Mouse (Mus musculus): ENCODE data around the gene Kcnip1. TPM values are rescaled to one million over a fixed set of nuclear protein-coding genes. Genes with fewer than 3 reads are reported as not detected.

Kcnip1 gene
- polyA plus RNA-seq, 1 experiment, result 0.12 TPM

- Histone ChIP-seq H3K4me3 (ENCODE audit: control insufficient read depth, insufficient read depth, low read length) (no peak overlapping the region), H3K27me3 (ENCODE audit: control insufficient read depth, insufficient read depth, low read length) (no peaks in the 10 kb centered on the region), H3K27ac (ENCODE audit: control insufficient read depth, insufficient read depth, low read length) (no peak overlapping the region), H3K4me1 (replicated peaks; ENCODE audit: control insufficient read depth, insufficient read depth, low read length) (peaks cover 9% of the 10 kb centered on the region), H3K36me3 (ENCODE audit: control insufficient read depth, insufficient read depth, low read length) (no peaks in the 10 kb centered on the region)
- TF ChIP-seq POLR2A (IDR thresholded peaks at IDR 0.05; ENCODE audit: control insufficient read depth, extremely low read depth, insufficient read depth, low read length, poor library complexity) (no peak), CTCF (IDR thresholded peaks at IDR 0.05; ENCODE audit: borderline replicate concordance, control insufficient read depth, extremely low read depth, insufficient read depth, low read length, poor library complexity) (no peak)
- DNase-seq, result no peak
- WGBS, result 41% methylated on average over 4 of the region's 4 CpGs
These were observed 84.4 kb downstream of the Kcnip1 start for GRCm38 (mm10) chr11:33908360-33909175.

- Histone ChIP-seq H3K27me3 (ENCODE audit: control insufficient read depth, insufficient read depth, low read length) (no peaks in the 10 kb centered on the region), H3K4me3 (ENCODE audit: control insufficient read depth, insufficient read depth, low read length) (no peak overlapping the region), H3K4me1 (replicated peaks; ENCODE audit: control insufficient read depth, insufficient read depth, low read length) (peaks cover 2% of the 10 kb centered on the region; the same call in 1 of the 2 replicates), H3K36me3 (ENCODE audit: control insufficient read depth, insufficient read depth, low read length) (no peaks in the 10 kb centered on the region), H3K27ac (ENCODE audit: control insufficient read depth, insufficient read depth, low read length) (no peak overlapping the region)
- TF ChIP-seq POLR2A (IDR thresholded peaks at IDR 0.05; ENCODE audit: control insufficient read depth, extremely low read depth, insufficient read depth, low read length, poor library complexity) (no peak), CTCF (IDR thresholded peaks at IDR 0.05; ENCODE audit: borderline replicate concordance, control insufficient read depth, extremely low read depth, insufficient read depth, low read length, poor library complexity) (no peak)
- 81% methylated on average over 6 of the region's 6 CpGs for WGBS
- no peak for DNase-seq
These were observed 89.5 kb downstream of the Kcnip1 start for GRCm38 (mm10) chr11:33903494-33903893.

- H3K4me3 ChIP-seq (ENCODE audit: control insufficient read depth, insufficient read depth, low read length), result no peak overlapping the region
- no peak for DNase-seq
- no peak for TF ChIP-seq CTCF (IDR thresholded peaks at IDR 0.05; ENCODE audit: borderline replicate concordance, control insufficient read depth, extremely low read depth, insufficient read depth, low read length, poor library complexity)
- TF ChIP-seq POLR2A (IDR thresholded peaks at IDR 0.05; ENCODE audit: control insufficient read depth, extremely low read depth, insufficient read depth, low read length, poor library complexity), result no peak
- no peaks in the 10 kb centered on the region for H3K4me1 ChIP-seq (replicated peaks; ENCODE audit: control insufficient read depth, insufficient read depth, low read length)
- H3K27me3 ChIP-seq (ENCODE audit: control insufficient read depth, insufficient read depth, low read length), result no peaks in the 10 kb centered on the region
- no peaks in the 10 kb centered on the region for H3K36me3 ChIP-seq (ENCODE audit: control insufficient read depth, insufficient read depth, low read length)
- WGBS, result 91% methylated on average over 10 of the region's 10 CpGs
- no peak overlapping the region for H3K27ac ChIP-seq (ENCODE audit: control insufficient read depth, insufficient read depth, low read length)
These were observed 90.6 kb downstream of the Kcnip1 start for GRCm38 (mm10) chr11:33902377-33902776.

GRCm38 (mm10) chr11:33901783-33902182, 91.2 kb downstream of the Kcnip1 start:
- H3K36me3 ChIP-seq (ENCODE audit: control insufficient read depth, insufficient read depth, low read length), result no peaks in the 10 kb centered on the region
- no peak overlapping the region for H3K4me3 ChIP-seq (ENCODE audit: control insufficient read depth, insufficient read depth, low read length)
- H3K27me3 ChIP-seq (ENCODE audit: control insufficient read depth, insufficient read depth, low read length), result no peaks in the 10 kb centered on the region
- H3K4me1 ChIP-seq (replicated peaks; ENCODE audit: control insufficient read depth, insufficient read depth, low read length), result no peaks in the 10 kb centered on the region
- 77% methylated on average over 2 of the region's 2 CpGs for WGBS
- no peak overlapping the region for H3K27ac ChIP-seq (ENCODE audit: control insufficient read depth, insufficient read depth, low read length)
- no peak for DNase-seq
- TF ChIP-seq CTCF (IDR thresholded peaks at IDR 0.05; ENCODE audit: borderline replicate concordance, control insufficient read depth, extremely low read depth, insufficient read depth, low read length, poor library complexity) (no peak), POLR2A (IDR thresholded peaks at IDR 0.05; ENCODE audit: control insufficient read depth, extremely low read depth, insufficient read depth, low read length, poor library complexity) (no peak)

- TF ChIP-seq CTCF (IDR thresholded peaks at IDR 0.05; ENCODE audit: borderline replicate concordance, control insufficient read depth, extremely low read depth, insufficient read depth, low read length, poor library complexity) (no peak), POLR2A (IDR thresholded peaks at IDR 0.05; ENCODE audit: control insufficient read depth, extremely low read depth, insufficient read depth, low read length, poor library complexity) (no peak)
- no peak overlapping the region for H3K4me3 ChIP-seq (ENCODE audit: control insufficient read depth, insufficient read depth, low read length)
- no peaks in the 10 kb centered on the region for H3K4me1 ChIP-seq (replicated peaks; ENCODE audit: control insufficient read depth, insufficient read depth, low read length)
- no peaks in the 10 kb centered on the region for H3K27me3 ChIP-seq (ENCODE audit: control insufficient read depth, insufficient read depth, low read length)
- DNase-seq, result no peak
- WGBS, result 74% methylated on average over 4 of the region's 4 CpGs
- H3K36me3 ChIP-seq (ENCODE audit: control insufficient read depth, insufficient read depth, low read length), result no peaks in the 10 kb centered on the region
- H3K27ac ChIP-seq (ENCODE audit: control insufficient read depth, insufficient read depth, low read length), result no peak overlapping the region
These were observed 101.9 kb downstream of the Kcnip1 start for GRCm38 (mm10) chr11:33891084-33891483.

DNA sequence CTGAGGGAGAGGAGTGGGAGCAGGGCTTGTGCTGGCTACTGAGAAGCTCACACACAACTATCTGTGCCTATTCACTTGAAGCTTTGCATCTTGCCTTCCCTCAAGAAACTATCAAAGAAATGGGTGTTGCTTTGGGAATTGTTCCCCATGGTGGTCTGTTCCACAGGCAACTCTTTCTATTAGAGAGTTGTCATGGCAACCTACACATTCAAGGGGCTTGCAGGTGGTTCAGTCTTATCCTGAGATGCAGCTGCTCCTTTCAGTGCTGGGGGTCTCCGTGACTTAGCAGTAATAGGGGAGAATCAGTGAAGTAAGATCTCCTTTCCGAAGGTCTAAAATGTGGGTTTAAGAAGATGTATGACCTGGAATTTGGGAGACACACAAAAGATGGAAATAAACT, 102.6 kb downstream of the Kcnip1 start:
- Histone ChIP-seq H3K4me1 (replicated peaks; ENCODE audit: control insufficient read depth, insufficient read depth, low read length) (no peaks in the 10 kb centered on the region), H3K4me3 (ENCODE audit: control insufficient read depth, insufficient read depth, low read length) (no peak overlapping the region), H3K36me3 (ENCODE audit: control insufficient read depth, insufficient read depth, low read length) (no peaks in the 10 kb centered on the region), H3K27ac (ENCODE audit: control insufficient read depth, insufficient read depth, low read length) (no peak overlapping the region), H3K27me3 (ENCODE audit: control insufficient read depth, insufficient read depth, low read length) (no peaks in the 10 kb centered on the region)
- 91% methylated on average over 2 of the region's 2 CpGs for WGBS
- TF ChIP-seq POLR2A (IDR thresholded peaks at IDR 0.05; ENCODE audit: control insufficient read depth, extremely low read depth, insufficient read depth, low read length, poor library complexity) (no peak), CTCF (IDR thresholded peaks at IDR 0.05; ENCODE audit: borderline replicate concordance, control insufficient read depth, extremely low read depth, insufficient read depth, low read length, poor library complexity) (no peak)
- no peak for DNase-seq
